Mouse (Mus musculus) forebrain, embryonic 15.5 days (tissue): Measurements from ENCODE around the gene Bricd5. TPM values are rescaled to one million over a fixed set of nuclear protein-coding genes. Genes with fewer than 3 reads are reported as not detected.

Experiments used
- ATAC-seq: fragments of 200-750 bp; cut with Nextera tagmentation; replicated peaks from 2 replicates; pipeline ENCODE4 v1.8.0; 2017; ENCODE audit warnings: mild to moderate bottlenecking, moderate TSS enrichment, moderate library complexity
- H3K27ac ChIP-seq: fragments of 300-500 bp; sonication (generic); replicated peaks from 2 replicates; pipeline ENCODE4 v1.5.1; 2015; ENCODE audit warnings: mild to moderate bottlenecking, inconsistent platforms
- H3K27me3 ChIP-seq: fragments of 300-500 bp; sonication (generic); 2 replicates; pipeline ENCODE4 v1.6.1; 2015; ENCODE audit warnings: inconsistent platforms
- H3K36me3 ChIP-seq: fragments of 300-500 bp; sonication (generic); 2 replicates; pipeline ENCODE4 v1.6.1; 2015; ENCODE audit warnings: mild to moderate bottlenecking, inconsistent platforms
- H3K4me1 ChIP-seq: fragments of 300-500 bp; sonication (generic); 2 replicates; pipeline ENCODE4 v1.6.1; 2015; ENCODE audit warnings: inconsistent platforms
- H3K4me2 ChIP-seq: fragments of 300-500 bp; sonication (generic); replicated peaks from 2 replicates; pipeline ENCODE4 v1.6.1; 2015; ENCODE audit warnings: mild to moderate bottlenecking, inconsistent platforms
- H3K4me3 ChIP-seq: fragments of 300-500 bp; sonication (generic); 2 replicates; pipeline ENCODE4 v1.5.1; 2015; ENCODE audit warnings: mild to moderate bottlenecking, inconsistent platforms
- H3K9ac ChIP-seq: fragments of 300-500 bp; sonication (generic); replicated peaks from 2 replicates; pipeline ENCODE4 v1.6.1; 2015; ENCODE audit warnings: mild to moderate bottlenecking, inconsistent platforms
- H3K9me3 ChIP-seq: fragments of 300-500 bp; sonication (generic); 2 replicates; pipeline ENCODE4 v1.6.1; 2016; ENCODE audit warnings: inconsistent platforms
- WGBS: fragments of 180-500 bp; shearing (Covaris S2); methylation state at CpG from one replicate; pipeline ENCODE4 v1.1.7; 2015; ENCODE audit warnings: mixed read lengths; 5-methylcytosine and 5-hydroxymethylcytosine counted together
- polyA plus RNA-seq: library from polyadenylated mRNA; unstranded; fragments of >200 nt; fragmentation: Nextera tagmentation; extraction: Ambion mirVana; gene quantifications from 2 replicates; pipeline ENCODE4 v1.2.1, GENCODE M21; 2015

Gene Bricd5
- polyA plus RNA-seq, 1 experiment from 2014 or later, result not detected

DNA sequence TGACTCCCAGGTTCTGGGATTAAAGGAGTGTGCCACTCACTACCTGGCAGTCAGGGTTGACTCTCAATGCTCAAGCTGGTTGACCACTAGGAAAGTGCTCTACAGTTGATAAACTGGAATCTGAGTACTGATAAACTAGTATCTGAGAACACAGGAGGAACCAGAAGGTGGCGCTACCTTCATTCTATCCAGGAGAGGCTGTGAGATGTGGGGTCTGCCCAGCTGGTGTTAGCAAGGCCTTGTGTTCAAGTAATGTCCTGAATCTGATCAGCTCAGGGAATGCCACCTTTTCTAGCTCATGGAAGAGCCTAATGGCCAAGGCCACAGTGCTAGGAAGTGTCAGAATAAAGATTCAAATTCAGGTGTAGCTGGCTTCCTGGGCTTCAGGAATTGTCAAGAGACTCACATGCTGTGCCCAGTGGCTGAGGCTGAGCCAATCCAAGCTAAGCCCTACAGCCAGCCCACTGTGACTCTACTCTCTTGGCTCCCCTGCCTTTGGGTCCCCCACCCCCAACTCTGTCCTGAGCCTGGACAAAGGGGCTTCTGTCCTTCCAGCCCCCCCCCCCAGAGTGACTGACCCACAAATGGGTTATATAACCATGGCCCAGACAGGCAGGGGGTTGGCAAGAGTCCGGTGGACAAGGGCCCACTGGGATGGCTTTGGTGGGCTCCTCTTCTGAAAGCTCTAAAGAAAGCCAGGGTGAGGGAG lies 21.1 kb downstream of the Bricd5 start:
- Histone ChIP-seq H3K4me2 (no peak overlapping the region), H3K9ac (no peak overlapping the region), H3K4me3 (no peak overlapping the region), H3K36me3 (peaks cover 33% of the 10 kb centered on the region), H3K27me3 (no peaks in the 10 kb centered on the region), H3K4me1 (peaks cover 21% of the 10 kb centered on the region), H3K9me3 (no peaks in the 10 kb centered on the region), H3K27ac (no peak overlapping the region; the same call in 1 of the 2 replicates)
- no peak for ATAC-seq
- WGBS, result 35% methylated on average over 2 of the region's 2 CpGs

DNA sequence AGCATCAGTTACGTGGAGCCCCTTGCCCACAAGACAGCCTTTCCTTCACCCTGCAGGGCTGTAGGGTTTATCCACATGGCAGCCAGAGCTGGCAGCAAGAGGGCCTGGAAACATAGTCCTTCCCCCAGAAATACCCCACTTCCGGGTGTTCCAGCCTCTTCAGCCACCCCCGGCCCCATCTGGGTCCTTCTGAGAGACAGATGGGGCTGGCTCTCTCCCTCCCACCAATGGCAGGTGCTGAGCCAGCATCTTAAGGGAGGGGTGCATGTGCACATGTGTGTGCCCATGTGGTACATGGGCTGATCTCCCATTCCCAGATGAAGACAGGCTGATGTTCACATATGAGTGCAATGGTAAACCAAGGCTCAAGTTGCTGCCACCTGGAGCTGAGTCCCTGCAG lies 21.8 kb downstream of the Bricd5 start:
- Histone ChIP-seq H3K36me3 (peaks cover 37% of the 10 kb centered on the region), H3K4me3 (no peak overlapping the region), H3K27me3 (no peaks in the 10 kb centered on the region), H3K9me3 (no peaks in the 10 kb centered on the region), H3K9ac (no peak overlapping the region), H3K4me1 (peaks cover 14% of the 10 kb centered on the region), H3K4me2 (no peak overlapping the region), H3K27ac (0 out of 2 replicates have a peak overlapping the region, but pooled peaks have one; percentile 14)
- no peak; the same call in 1 of the 2 replicates for ATAC-seq
- 75% methylated on average over 3 of the region's 3 CpGs for WGBS

DNA sequence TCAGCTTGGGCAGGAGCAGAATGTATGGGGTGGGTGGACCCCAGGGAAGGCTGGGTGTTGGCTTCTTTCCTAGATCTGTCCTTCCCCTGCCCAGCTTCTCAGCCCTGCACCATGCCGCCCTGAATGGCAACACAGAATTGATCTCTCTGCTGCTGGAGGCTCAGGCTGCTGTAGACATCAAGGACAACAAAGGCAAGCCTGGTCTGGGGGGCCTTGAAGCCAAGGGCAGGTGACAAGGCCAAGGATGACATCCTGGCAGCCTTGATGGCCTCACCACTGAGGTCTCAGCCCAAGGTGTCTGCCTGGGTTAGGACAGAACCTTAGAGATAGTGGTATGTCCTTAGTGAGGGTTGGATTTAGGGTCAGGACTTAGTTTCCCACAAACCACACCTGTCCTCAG lies 22.3 kb downstream of the Bricd5 start:
- H3K27me3 ChIP-seq, result no peaks in the 10 kb centered on the region
- WGBS, result 79% methylated on average over 1 of the region's 1 CpGs
- H3K4me3 ChIP-seq, result no peak overlapping the region
- H3K9ac ChIP-seq, result no peak overlapping the region
- 0 out of 2 replicates have a peak overlapping the region, but pooled peaks have one; percentile 14 for H3K27ac ChIP-seq
- 0 out of 2 replicates have a peak, but pooled peaks cover 8% of the 10 kb centered on the region for H3K4me1 ChIP-seq
- ATAC-seq, result no peak
- H3K9me3 ChIP-seq, result no peaks in the 10 kb centered on the region
- H3K36me3 ChIP-seq, result peaks cover 43% of the 10 kb centered on the region
- H3K4me2 ChIP-seq, result no peak overlapping the region

DNA sequence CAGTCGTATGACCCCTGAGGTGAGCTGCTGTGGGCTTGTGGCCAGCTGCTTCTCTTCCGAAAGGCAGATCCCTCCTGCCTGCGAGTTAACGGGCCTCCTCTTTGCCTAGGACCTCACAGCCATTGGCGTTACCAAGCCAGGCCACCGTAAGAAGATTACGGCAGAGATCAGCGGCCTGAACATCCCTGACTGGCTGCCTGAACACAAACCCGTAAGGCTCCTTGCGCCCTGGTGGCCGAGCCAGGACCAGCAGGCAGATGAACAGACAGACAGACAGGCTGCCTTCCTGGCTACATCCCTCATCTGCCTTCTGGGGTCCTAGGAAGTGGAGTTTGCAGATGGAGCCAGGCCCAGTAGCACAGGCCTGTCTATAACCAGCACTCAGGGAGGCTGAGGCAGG lies 28.5 kb downstream of the Bricd5 start:
- Histone ChIP-seq H3K4me2 (no peak overlapping the region), H3K9me3 (no peaks in the 10 kb centered on the region), H3K4me3 (no peak overlapping the region), H3K36me3 (peaks cover 79% of the 10 kb centered on the region), H3K27me3 (no peaks in the 10 kb centered on the region), H3K4me1 (no peaks in the 10 kb centered on the region), H3K9ac (no peak overlapping the region), H3K27ac (no peak overlapping the region)
- 34% methylated on average over 11 of the region's 11 CpGs for WGBS
- ATAC-seq, result no peak

DNA sequence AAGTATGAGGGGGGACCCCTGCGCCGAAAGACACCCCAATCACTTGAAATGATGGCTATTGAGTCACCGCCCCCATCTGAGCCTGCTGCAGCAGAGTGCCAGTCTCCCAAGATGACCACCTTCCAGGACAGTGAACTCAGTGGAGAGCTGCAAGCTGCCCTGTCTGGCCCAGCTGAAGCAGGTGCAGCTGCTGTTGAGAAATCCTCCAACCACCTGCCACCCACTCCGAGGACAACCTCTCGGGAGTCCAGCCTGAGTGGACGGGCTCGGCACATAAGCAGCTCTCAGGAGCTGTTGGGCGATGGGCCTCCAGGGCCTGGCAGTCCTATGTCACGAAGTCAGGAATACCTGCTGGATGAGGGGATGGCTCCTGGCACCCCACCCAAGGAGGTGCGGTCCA lies 30.4 kb downstream of the Bricd5 start:
- WGBS, result 86% methylated on average over 10 of the region's 10 CpGs

DNA sequence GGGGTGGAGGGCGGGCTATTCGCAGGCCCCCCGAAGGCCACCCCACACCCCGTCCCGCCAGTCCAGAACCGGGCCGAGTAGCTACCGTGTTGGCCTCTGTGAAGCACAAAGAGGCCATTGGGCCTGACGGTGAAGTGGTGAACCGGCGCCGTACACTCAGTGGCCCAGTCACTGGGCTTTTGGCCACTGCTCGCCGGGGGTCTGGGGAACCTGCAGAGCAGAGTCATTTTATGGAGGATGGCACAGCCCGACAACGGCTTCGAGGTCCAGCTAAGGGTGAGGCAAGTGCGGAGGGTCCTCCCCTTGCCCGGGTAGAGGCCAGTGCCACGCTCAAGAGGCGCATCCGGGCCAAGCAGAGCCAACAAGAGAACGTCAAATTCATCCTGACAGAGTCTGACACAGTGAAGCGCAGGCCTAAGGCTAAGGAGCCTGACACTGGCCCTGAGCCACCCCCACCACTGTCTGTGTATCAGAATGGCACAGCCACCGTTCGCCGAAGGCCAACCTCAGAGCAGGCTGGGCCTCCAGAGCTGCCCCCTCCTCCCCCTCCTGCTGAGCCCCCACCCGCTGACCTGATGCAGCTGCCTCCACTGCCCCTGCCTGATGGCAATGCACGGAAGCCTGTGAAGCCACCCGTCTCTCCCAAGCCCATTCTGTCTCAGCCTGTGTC lies 31.7 kb downstream of the Bricd5 start:
- Histone ChIP-seq H3K27ac (no peak overlapping the region), H3K9me3 (no peaks in the 10 kb centered on the region), H3K27me3 (no peaks in the 10 kb centered on the region), H3K4me2 (no peak overlapping the region), H3K4me3 (no peak overlapping the region), H3K4me1 (no peaks in the 10 kb centered on the region), H3K9ac (no peak overlapping the region), H3K36me3 (peaks cover 83% of the 10 kb centered on the region)
- 93% methylated on average over 30 of the region's 30 CpGs for WGBS
- ATAC-seq, result no peak

More for the DNA sequence above, 30.4 kb downstream of the Bricd5 start:
- no peaks in the 10 kb centered on the region for H3K27me3 ChIP-seq
- H3K27ac ChIP-seq, result no peak overlapping the region
- no peak overlapping the region for H3K4me3 ChIP-seq
- H3K36me3 ChIP-seq, result peaks cover 79% of the 10 kb centered on the region
- no peak for ATAC-seq
- no peak overlapping the region for H3K4me2 ChIP-seq
- no peaks in the 10 kb centered on the region for H3K4me1 ChIP-seq
- H3K9me3 ChIP-seq, result no peaks in the 10 kb centered on the region
- no peak overlapping the region for H3K9ac ChIP-seq

DNA sequence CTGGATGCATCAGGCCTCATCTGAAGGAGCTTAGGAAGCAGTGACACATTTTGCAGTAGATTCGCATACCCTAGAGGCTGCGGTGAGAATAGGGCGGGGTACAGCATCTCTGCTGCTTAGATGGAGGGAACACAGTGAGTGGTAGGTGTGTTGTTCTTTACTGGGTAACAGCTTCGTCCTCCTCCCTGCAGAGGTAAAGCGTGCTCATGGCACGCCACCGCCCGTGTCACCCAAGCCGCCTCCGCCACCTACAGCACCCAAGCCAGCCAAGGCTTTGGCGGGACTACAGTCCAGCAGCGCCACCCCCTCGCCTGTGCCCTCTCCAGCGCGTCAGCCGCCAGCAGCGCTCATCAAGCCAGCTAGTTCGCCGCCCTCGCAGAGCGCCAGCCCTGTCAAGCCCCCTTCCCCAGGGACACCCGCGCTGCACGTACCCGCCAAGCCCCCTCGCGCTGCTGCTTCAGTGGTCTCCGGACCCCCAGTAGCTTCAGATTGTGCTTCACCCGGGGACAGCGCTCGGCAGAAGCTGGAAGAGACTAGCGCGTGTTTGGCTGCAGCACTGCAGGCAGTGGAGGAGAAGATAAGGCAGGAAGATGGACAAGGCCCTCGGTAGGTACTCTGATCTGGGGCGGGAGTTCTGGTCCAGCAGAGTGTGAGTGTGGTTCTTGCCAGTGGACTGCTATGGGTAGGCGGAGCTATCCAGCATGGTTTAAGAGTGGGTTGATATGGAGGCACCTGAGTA lies 32.8 kb downstream of the Bricd5 start:
- Histone ChIP-seq H3K9me3 (no peaks in the 10 kb centered on the region), H3K9ac (no peak overlapping the region), H3K36me3 (peaks cover 83% of the 10 kb centered on the region), H3K4me1 (no peaks in the 10 kb centered on the region), H3K4me3 (no peak overlapping the region), H3K4me2 (no peak overlapping the region), H3K27ac (no peak overlapping the region), H3K27me3 (no peaks in the 10 kb centered on the region)
- 30% methylated on average over 35 of the region's 36 CpGs for WGBS
- no peak for ATAC-seq

DNA sequence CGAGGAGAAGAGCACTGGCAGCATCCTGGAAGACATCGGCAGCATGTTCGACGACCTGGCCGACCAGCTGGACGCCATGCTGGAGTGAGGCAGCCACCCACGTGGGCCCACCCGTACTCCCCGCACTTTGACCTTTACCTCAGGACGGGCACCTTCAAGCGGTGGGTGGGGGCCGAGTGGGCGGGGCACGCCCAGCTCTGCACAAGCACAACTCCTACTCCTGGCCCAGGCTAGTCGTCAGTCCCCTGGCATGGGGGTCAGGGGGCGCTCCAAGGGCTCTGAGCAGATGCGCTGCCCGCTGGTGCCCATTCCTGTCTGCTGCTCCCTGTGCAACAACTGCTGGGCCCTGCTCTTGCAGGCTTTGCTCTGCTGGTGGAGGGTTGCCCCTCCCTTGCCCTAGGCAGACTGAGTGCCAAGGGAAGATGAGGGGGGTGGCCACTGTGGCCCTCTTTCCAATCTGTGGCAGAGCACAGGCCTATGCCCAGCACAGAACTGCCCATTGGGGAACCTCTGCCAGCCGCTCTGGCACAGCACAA lies 33.5 kb downstream of the Bricd5 start:
- Histone ChIP-seq H3K4me2 (no peak overlapping the region), H3K27me3 (no peaks in the 10 kb centered on the region), H3K9me3 (no peaks in the 10 kb centered on the region), H3K27ac (no peak overlapping the region), H3K36me3 (peaks cover 83% of the 10 kb centered on the region), H3K4me3 (no peak overlapping the region), H3K9ac (no peak overlapping the region), H3K4me1 (no peaks in the 10 kb centered on the region)
- no peak; the same call in 1 of the 2 replicates for ATAC-seq
- WGBS, result 60% methylated on average over 19 of the region's 19 CpGs

DNA sequence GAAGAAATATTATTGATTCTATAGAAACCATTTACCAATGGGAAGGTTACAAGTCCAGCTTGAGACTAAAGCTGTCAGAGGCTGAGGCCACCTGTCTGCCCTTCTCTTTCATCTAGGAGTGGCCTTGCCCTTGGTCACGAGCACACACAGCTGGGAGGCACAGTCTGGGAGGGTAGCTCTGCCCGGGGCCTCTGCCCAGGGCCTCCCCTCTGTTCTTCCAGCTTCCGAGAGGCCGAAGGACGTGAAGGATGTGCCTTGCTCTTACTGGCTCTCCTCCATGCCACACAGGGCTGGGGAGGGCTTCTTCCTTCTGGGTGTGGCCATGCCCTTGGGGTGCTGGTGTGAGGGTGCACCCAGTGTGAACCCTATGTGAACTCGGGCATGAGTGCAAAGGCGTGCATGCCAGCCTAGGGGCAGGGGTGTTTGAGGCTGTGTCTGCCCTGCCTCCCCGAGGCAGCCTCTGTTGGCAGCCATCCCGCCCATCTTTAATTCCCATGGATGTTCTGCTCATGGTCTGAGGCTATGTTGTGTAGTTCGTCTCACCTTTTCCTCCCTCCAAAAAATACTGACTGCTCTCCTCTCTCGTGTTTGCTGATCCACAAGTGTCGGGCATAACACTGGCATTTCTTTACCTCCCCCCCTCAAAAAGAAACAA lies 34.2 kb downstream of the Bricd5 start:
- H3K36me3 ChIP-seq, result peaks cover 76% of the 10 kb centered on the region

DNA sequence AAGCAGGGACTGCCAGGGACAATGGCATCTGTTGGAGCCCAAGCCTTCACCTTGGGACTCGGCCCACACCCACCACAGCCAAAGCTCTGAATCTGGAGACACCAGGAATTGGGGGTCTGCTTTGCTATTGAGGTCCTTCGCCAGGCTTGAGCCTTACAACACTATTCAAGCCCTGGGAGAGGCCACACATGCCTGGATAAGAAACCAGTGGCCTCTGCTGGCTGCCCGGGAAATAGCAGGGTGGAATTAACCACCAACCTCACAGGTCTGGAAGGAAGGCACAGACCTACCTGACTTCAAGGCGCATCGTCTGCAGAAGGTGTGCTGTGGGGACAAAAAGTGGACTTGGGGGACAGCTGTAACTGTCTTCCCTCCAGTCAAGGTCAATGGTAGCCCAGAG lies 39.9 kb downstream of the Bricd5 start:
- WGBS, result 49% methylated on average over 5 of the region's 5 CpGs
- H3K36me3 ChIP-seq, result peaks cover 78% of the 10 kb centered on the region
- no peak overlapping the region for H3K4me2 ChIP-seq

More for the DNA sequence above, 34.2 kb downstream of the Bricd5 start:
- Histone ChIP-seq H3K9ac (no peak overlapping the region), H3K27me3 (no peaks in the 10 kb centered on the region), H3K4me3 (no peak overlapping the region), H3K4me1 (no peaks in the 10 kb centered on the region), H3K9me3 (no peaks in the 10 kb centered on the region), H3K27ac (no peak overlapping the region), H3K4me2 (no peak overlapping the region)
- no peak for ATAC-seq
- 83% methylated on average over 12 of the region's 12 CpGs for whole genome bisulfite sequencing

DNA sequence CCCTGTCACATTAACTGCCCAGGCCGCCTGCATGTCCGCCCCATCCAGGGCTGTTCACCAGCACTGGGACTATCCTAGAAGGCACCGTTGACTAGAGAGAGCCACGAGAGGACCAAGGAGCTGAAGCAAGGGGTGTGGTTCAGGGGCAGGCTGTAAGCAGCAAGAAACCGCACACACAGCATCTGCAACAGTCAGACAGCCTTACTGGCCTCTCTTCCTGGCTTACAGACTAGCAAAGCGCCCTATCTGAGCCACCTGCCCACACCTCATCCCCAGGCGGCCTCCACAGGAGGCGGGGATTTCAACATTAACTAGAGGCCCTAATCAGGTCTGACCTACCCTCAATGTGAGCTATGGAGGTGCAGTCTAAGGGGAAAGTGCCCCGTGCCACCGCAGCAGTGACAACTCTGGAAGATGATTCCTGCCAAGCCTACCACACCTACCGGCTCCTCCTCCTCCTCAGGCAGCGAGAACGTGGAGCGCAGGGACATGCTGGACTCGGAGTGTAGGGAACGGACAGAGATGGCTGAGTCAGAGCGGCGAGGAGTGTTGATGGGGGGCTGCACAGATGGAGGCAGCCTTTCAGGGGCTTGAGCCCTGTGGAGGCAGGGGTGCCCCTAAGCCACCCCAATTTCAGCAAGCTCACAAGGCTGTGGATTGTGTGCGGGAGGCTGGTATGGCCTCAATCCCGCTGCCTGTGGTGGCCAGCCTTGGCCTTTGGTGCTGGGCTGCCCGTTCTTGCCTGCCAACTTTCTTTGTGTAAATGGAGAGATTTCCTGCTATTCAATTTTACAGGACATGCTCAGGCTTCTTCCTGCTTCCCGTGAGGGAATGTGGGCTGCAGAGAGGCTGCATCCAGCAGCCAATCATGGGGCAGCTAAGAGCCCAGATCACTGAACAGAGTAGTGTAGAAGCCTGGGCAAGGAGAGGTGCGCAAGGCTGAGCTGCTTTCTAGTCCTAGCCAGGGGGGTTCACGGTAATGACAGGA lies 40.9 kb downstream of the Bricd5 start:
- WGBS, result 89% methylated on average over 24 of the region's 24 CpGs
- Histone ChIP-seq H3K9me3 (no peaks in the 10 kb centered on the region), H3K36me3 (peaks cover 72% of the 10 kb centered on the region), H3K4me3 (no peak overlapping the region), H3K4me1 (no peaks in the 10 kb centered on the region), H3K4me2 (no peak overlapping the region), H3K27ac (0 out of 2 replicates have a peak overlapping the region, but pooled peaks have one; percentile 5), H3K9ac (no peak overlapping the region), H3K27me3 (no peaks in the 10 kb centered on the region)
- peak; percentile 9 for ATAC-seq

More for the DNA sequence above, 39.9 kb downstream of the Bricd5 start:
- H3K27ac ChIP-seq, result no peak overlapping the region
- H3K4me3 ChIP-seq, result no peak overlapping the region
- no peak overlapping the region for H3K9ac ChIP-seq
- no peaks in the 10 kb centered on the region for H3K9me3 ChIP-seq
- peak; percentile 62 for ATAC-seq
- no peaks in the 10 kb centered on the region for H3K4me1 ChIP-seq
- H3K27me3 ChIP-seq, result no peaks in the 10 kb centered on the region
